Mouse (Mus musculus) G1E-ER4 (cell line): ENCODE data around the gene Wnk4. TPM values are rescaled to one million over a fixed set of nuclear protein-coding genes. Genes with fewer than 3 reads are reported as not detected.
A peak's percentile ranks its signal among the peaks of the same experiment; 100 is the strongest.

Experiments used
- GATA1 ChIP-seq: IDR thresholded peaks from one replicate; pipeline ENCODE4 v1.8.0; 2012; ENCODE audit warnings: low read length, inconsistent platforms
- polyA plus RNA-seq: library from polyadenylated mRNA; stranded (reverse); fragments of >175 nt; gene quantifications from 2 replicates; pipeline ENCODE4 v1.2.3, GENCODE M21; 2012

Wnk4 gene
- polyA plus RNA-seq, 1 experiment: 60.9 TPM

- TF ChIP-seq GATA1: no peak
Observed at GRCm38 (mm10) chr11:101315082-101315650, 54.8 kb downstream of the Wnk4 start.

DNA sequence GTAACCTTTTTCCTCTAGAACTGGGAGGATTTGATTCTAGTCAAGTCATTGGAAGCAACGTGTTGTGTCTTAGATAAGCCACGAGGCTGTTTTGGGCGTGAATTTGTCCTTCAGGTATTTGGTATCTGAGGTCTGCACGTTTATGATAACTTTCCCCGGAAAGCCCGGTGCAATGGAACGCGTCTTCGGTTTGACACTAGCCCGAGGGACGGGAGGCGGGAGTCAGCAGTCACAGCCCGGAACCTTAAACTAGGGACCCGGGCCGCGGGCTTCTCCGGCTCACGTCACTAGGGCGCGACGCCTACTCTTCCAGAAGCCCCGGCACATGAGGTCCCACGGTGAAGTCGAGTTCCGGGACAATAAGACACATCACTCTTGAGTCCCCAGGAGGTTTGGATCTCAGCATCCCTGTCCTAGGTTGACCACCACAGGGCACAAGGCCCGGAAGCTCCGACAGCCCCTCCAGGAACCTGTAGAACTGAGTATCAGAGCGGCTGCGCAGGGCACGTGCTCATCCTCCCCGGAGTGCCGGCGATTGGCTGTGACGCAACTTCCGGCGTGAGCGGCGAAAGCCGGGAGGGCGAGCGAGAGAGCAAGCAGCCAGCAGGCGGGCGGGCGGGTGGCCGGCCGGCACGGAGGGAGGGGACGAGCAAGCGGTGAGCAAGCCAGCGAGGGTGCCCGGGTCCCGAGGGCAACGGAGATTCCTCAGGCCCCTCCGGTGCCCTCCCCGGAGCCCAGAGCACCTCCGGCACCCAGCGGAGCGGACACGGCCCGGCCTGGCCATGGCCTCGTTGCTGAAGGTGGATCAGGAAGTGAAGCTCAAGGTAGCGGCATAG is 55.5 kb downstream of the Wnk4 start, which contains the start of gene Psme3:
Psme3 (plus strand) TSS at position 549 of the 836 bp plus-strand sequence.
- peak; percentile 69 for TF ChIP-seq GATA1

- no peak for TF ChIP-seq GATA1
Observed at GRCm38 (mm10) chr11:101316501-101316917, 56.1 kb downstream of the Wnk4 start.

DNA sequence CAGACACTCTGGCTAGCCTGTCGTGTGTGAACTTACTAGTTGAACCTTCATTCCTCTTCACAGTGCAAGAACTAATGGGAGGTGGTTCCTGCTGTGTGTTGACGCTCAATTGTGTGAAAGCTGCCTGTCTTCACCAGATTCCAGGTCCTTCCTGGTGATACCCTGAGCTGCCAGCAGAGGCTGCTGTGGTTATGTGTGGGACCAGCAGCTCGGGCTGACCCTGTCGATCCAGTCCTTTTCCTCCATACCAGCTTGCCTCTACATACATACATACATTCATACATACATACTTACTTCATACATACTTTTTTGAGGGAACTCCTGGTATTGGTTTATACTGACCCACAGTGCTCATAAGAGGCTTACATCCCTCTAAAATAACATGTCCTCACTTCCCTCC is 63.2 kb downstream of the Wnk4 start:
- TF ChIP-seq GATA1: no peak

- no peak for TF ChIP-seq GATA1
Observed at GRCm38 (mm10) chr11:101324763-101325162, 64.4 kb downstream of the Wnk4 start, which contains the start of gene Aoc2. TSS of gene Aoc2 (plus strand) at chr11:101325063.

GRCm38 (mm10) chr11:101326147-101326546 is 65.8 kb downstream of the Wnk4 start:
- TF ChIP-seq GATA1: no peak

Other genes starting within 250 kb of the Wnk4 start
- gene Naglu, start 190.6 kb upstream of the Wnk4 start, polyA plus RNA-seq: 3.7 and 8.6 TPM in 2 replicates
- 0.06 and 0.09 TPM in 2 replicates for gene Hsd17b1, start 182.2 kb upstream of the Wnk4 start, polyA plus RNA-seq
- 39.5 and 44.5 TPM in 2 replicates for gene Coasy, start 178.0 kb upstream of the Wnk4 start, polyA plus RNA-seq
- 16.7 and 22.4 TPM in 2 replicates for gene Mlx, start 173.3 kb upstream of the Wnk4 start, polyA plus RNA-seq
- gene Psmc3ip, start 165.1 kb upstream of the Wnk4 start, polyA plus RNA-seq: 27.1 and 30.8 TPM in 2 replicates
- gene Retreg3, start 140.7 kb upstream of the Wnk4 start, polyA plus RNA-seq: 11.0 and 12.6 TPM in 2 replicates
- gene Tubg1, start 140.6 kb upstream of the Wnk4 start, polyA plus RNA-seq: 107 and 114 TPM in 2 replicates
- not detected in 2 replicates for gene Tubg2, start 104.7 kb upstream of the Wnk4 start, polyA plus RNA-seq
- gene Cntnap1, start 90.0 kb upstream of the Wnk4 start, polyA plus RNA-seq: 0.01 and 0.02 TPM in 2 replicates
- 2.3 and 2.8 TPM in 2 replicates for gene Plekhh3, start 89.2 kb upstream of the Wnk4 start, polyA plus RNA-seq
- not detected in 2 replicates for gene Ccr10, start 85.1 kb upstream of the Wnk4 start, polyA plus RNA-seq
- gene Ezh1, start 34.1 kb upstream of the Wnk4 start, polyA plus RNA-seq: 1.3 and 3.6 TPM in 2 replicates
- 0.08 TPM in 1 of 2 replicates, not detected in the other for gene Ramp2, start 14.5 kb upstream of the Wnk4 start, polyA plus RNA-seq
- 122 and 174 TPM in 2 replicates for gene Vps25, start 6.9 kb upstream of the Wnk4 start, polyA plus RNA-seq
- 0.06 TPM in 2 replicates for gene Cntd1, start 18.4 kb downstream of the Wnk4 start, polyA plus RNA-seq
- 23.1 and 57.7 TPM in 2 replicates for gene Coa3, start 18.5 kb downstream of the Wnk4 start, polyA plus RNA-seq
- 127 and 150 TPM in 2 replicates for gene Becn1, start 41.7 kb downstream of the Wnk4 start, polyA plus RNA-seq
- gene Psme3, start 55.6 kb downstream of the Wnk4 start, polyA plus RNA-seq: 79.5 and 97.2 TPM in 2 replicates
- 6.2 and 8.6 TPM in 2 replicates for gene Aoc2, start 64.5 kb downstream of the Wnk4 start, polyA plus RNA-seq
- gene Aoc3, start 70.0 kb downstream of the Wnk4 start, polyA plus RNA-seq: 0.05 TPM in 1 of 2 replicates, not detected in the other
- not detected in 2 replicates for gene G6pc, start 107.0 kb downstream of the Wnk4 start, polyA plus RNA-seq
- 79.1 and 84.8 TPM in 2 replicates for gene Aarsd1, start 157.0 kb downstream of the Wnk4 start, polyA plus RNA-seq
- gene Gm27029, start 164.2 kb downstream of the Wnk4 start, polyA plus RNA-seq: 0.81 and 1.8 TPM in 2 replicates
- gene Rundc1, start 164.5 kb downstream of the Wnk4 start, polyA plus RNA-seq: 6.9 and 7.2 TPM in 2 replicates
- gene Ptges3l, start 164.8 kb downstream of the Wnk4 start, polyA plus RNA-seq: 0.25 and 0.30 TPM in 2 replicates
- gene Rpl27, start 181.7 kb downstream of the Wnk4 start, polyA plus RNA-seq: 482 and 957 TPM in 2 replicates
- gene Ifi35, start 187.8 kb downstream of the Wnk4 start, polyA plus RNA-seq: 35.5 and 37.1 TPM in 2 replicates
- 33.7 and 44.8 TPM in 2 replicates for gene Rnd2, start 204.4 kb downstream of the Wnk4 start, polyA plus RNA-seq
- 282 and 396 TPM in 2 replicates for gene Vat1, start 205.7 kb downstream of the Wnk4 start, polyA plus RNA-seq